10 mouse cellular contexts compared by ENCODE assay signal in genomic region chr10:117860958-117861357, GRCm38 (mm10). TPM values are rescaled to one million over a fixed set of nuclear protein-coding genes. Genes with fewer than 3 reads are reported as not detected.
DNase-seq lines count a peak whose midpoint lies in the region; ATAC-seq and TF ChIP-seq lines count a peak whose summit lies in the region.
"Had no signal": no experiment of that assay in that cellular context is flagged by ENCODE, and none has a peak within 500 bp of the region (broad histone marks: within the 10 kb centered on the region; RNA-seq: fewer than 3 reads in every experiment).

No protein-coding gene starts in this region.

- no peaks in the 10 kb centered on the region for H3K4me1 ChIP-seq in kidney, adult 2 months (ENCODE audit: control insufficient read depth, insufficient read depth, low read length)
- no peaks in the 10 kb centered on the region for H3K4me1 ChIP-seq in kidney, embryonic 16.5 days (ENCODE audit: insufficient read depth, low read length)
- peaks cover 43% of the 10 kb centered on the region for H3K4me1 ChIP-seq in thymus, adult 2 months (replicated peaks; ENCODE audit: control insufficient read depth, insufficient read depth, low read length)
- no peaks in the 10 kb centered on the region for H3K4me1 ChIP-seq in hindbrain, postnatal 0 days (ENCODE audit: insufficient read depth, low read length)
- H3K4me1 ChIP-seq in midbrain, embryonic 13.5 days (replicated peaks), result 0 out of 2 replicates have a peak, but pooled peaks cover 1% of the 10 kb centered on the region

- no peak for TF ChIP-seq POLR2A in kidney, adult 2 months (IDR thresholded peaks at IDR 0.05; ENCODE audit: low read depth, low read length)
- TF ChIP-seq POLR2A in thymus, adult 2 months (IDR thresholded peaks at IDR 0.05; ENCODE audit: control insufficient read depth, extremely low read depth, insufficient read depth, low read length, poor library complexity), result 0 out of 2 replicates have a peak, but pooled peaks have one; percentile 35

- no peaks in the 10 kb centered on the region for H3K36me3 ChIP-seq in kidney, adult 2 months (ENCODE audit: control insufficient read depth, insufficient read depth, low read length)
- H3K36me3 ChIP-seq in kidney, embryonic 16.5 days (ENCODE audit: insufficient read depth, low read length), result no peaks in the 10 kb centered on the region
- no peaks in the 10 kb centered on the region for H3K36me3 ChIP-seq in macrophage (ENCODE audit: inconsistent target)
- no peaks in the 10 kb centered on the region for H3K36me3 ChIP-seq in thymus, adult 2 months (ENCODE audit: control insufficient read depth, insufficient read depth, low read length)
- no peaks in the 10 kb centered on the region for H3K36me3 ChIP-seq in hindbrain, postnatal 0 days (ENCODE audit: insufficient read depth, low read length)
- H3K36me3 ChIP-seq in midbrain, embryonic 13.5 days, result no peaks in the 10 kb centered on the region

- peak; percentile 25 for DNase-seq in kidney, adult 2 months
- DNase-seq in induced T-regulatory cell, adult 2 months (ENCODE audit: low read depth), result peak; percentile 90
- DNase-seq in thymus, adult 2 months, result peak; percentile 72
- no peak for DNase-seq in right cerebral cortex, adult 18-20 months
- DNase-seq in hindbrain, postnatal 0 days (ENCODE audit: low spot score), result no peak
- DNase-seq: cerebellum, postnatal 14 days had no signal

- H3K27ac ChIP-seq in kidney, adult 2 months (ENCODE audit: insufficient read depth, low read depth, low read length), result no peak overlapping the region
- no peak overlapping the region for H3K27ac ChIP-seq in kidney, embryonic 16.5 days (ENCODE audit: low read length)
- peak overlapping the region; percentile 79 for H3K27ac ChIP-seq in macrophage
- H3K27ac ChIP-seq in thymus, adult 2 months (ENCODE audit: control insufficient read depth, insufficient read depth, low read length), result peak overlapping the region; percentile 42
- H3K27ac ChIP-seq in hindbrain, postnatal 0 days, result no peak overlapping the region
- H3K27ac ChIP-seq in midbrain, embryonic 13.5 days, result no peak overlapping the region
- H3K27ac ChIP-seq: heart, adult 2 months had no signal

- H3K79me2 ChIP-seq in macrophage (ENCODE audit: inconsistent target), result no peaks in the 10 kb centered on the region

- H3K4me2 ChIP-seq in kidney, embryonic 16.5 days (replicated peaks; ENCODE audit: low read depth, low read length), result no peak overlapping the region
- H3K4me2 ChIP-seq in hindbrain, postnatal 0 days (ENCODE audit: low read depth, low read length), result no peak overlapping the region
- H3K4me2 ChIP-seq in midbrain, embryonic 13.5 days (replicated peaks), result no peak overlapping the region

- H3K9ac ChIP-seq in kidney, embryonic 16.5 days (replicated peaks; ENCODE audit: low read length), result no peak overlapping the region
- no peak overlapping the region for H3K9ac ChIP-seq in hindbrain, postnatal 0 days (replicated peaks; ENCODE audit: low read length)
- H3K9ac ChIP-seq in midbrain, embryonic 13.5 days (replicated peaks), result no peak overlapping the region

- no peak overlapping the region for H3K4me3 ChIP-seq in kidney, adult 2 months (ENCODE audit: insufficient read depth, low read depth, low read length)
- H3K4me3 ChIP-seq in kidney, embryonic 16.5 days (ENCODE audit: low read length), result no peak overlapping the region
- H3K4me3 ChIP-seq in macrophage (ENCODE audit: inconsistent target), result no peak overlapping the region
- H3K4me3 ChIP-seq in thymus, adult 2 months (ENCODE audit: control insufficient read depth, insufficient read depth, low read length), result peak overlapping the region; percentile 55
- H3K4me3 ChIP-seq in hindbrain, postnatal 0 days (ENCODE audit: low read length), result no peak overlapping the region
- H3K4me3 ChIP-seq in midbrain, embryonic 13.5 days (replicated peaks), result no peak overlapping the region
- H3K4me3 ChIP-seq: heart, adult 2 months had no signal

- H3K27me3 ChIP-seq in kidney, adult 2 months (replicated peaks; ENCODE audit: control insufficient read depth, insufficient read depth, low read length), result no peaks in the 10 kb centered on the region
- H3K27me3 ChIP-seq in kidney, embryonic 16.5 days (ENCODE audit: insufficient read depth, low read length), result no peaks in the 10 kb centered on the region
- no peaks in the 10 kb centered on the region for H3K27me3 ChIP-seq in thymus, adult 2 months (ENCODE audit: control insufficient read depth, insufficient read depth, low read length)
- no peaks in the 10 kb centered on the region for H3K27me3 ChIP-seq in hindbrain, postnatal 0 days (ENCODE audit: insufficient read depth, low read length)
- H3K27me3 ChIP-seq in midbrain, embryonic 13.5 days, result no peaks in the 10 kb centered on the region

- no peaks in the 10 kb centered on the region for H3K9me3 ChIP-seq in kidney, embryonic 16.5 days (ENCODE audit: low read length)
- H3K9me3 ChIP-seq in hindbrain, postnatal 0 days (ENCODE audit: low read length), result no peaks in the 10 kb centered on the region
- no peaks in the 10 kb centered on the region for H3K9me3 ChIP-seq in midbrain, embryonic 13.5 days

- no peak for ATAC-seq in kidney, embryonic 16.5 days (ENCODE audit: low FRiP score, low TSS enrichment)
- ATAC-seq in hindbrain, postnatal 0 days, result no peak
- ATAC-seq in midbrain, embryonic 13.5 days, result no peak

- WGBS in kidney, adult 2 months, result 75% methylated on average over 16 of the region's 16 CpGs
- 66% methylated on average over 16 of the region's 16 CpGs for WGBS in kidney, embryonic 16.5 days
- 6% methylated on average over 16 of the region's 16 CpGs for WGBS in macrophage (ENCODE audit: missing documents)
- WGBS in thymus, adult 2 months, result 14% methylated on average over 16 of the region's 16 CpGs
- 84% methylated on average over 16 of the region's 16 CpGs for WGBS in hindbrain, postnatal 0 days
- 82% methylated on average over 15 of the region's 16 CpGs for WGBS in midbrain, embryonic 13.5 days

- no peak for TF ChIP-seq CTCF in kidney, adult 2 months (conservative IDR thresholded peaks at IDR 0.05; ENCODE audit: insufficient read depth, insufficient read length, low read depth, low read length)
- no peak for TF ChIP-seq CTCF in thymus, adult 2 months (IDR thresholded peaks at IDR 0.05; ENCODE audit: borderline replicate concordance, control insufficient read depth, extremely low read depth, insufficient read depth, low read length, poor library complexity)
- TF ChIP-seq CTCF in hindbrain, postnatal 0 days (IDR thresholded peaks at IDR 0.05; ENCODE audit: low read depth), result no peak

RNA-seq across cellular contexts. Expression of gene Rap1b, which starts 15.1 kb away (rescaled TPM):
- polyA plus RNA-seq in kidney, adult 2 months (2012; rRNA removed), result 23.2 and 38.2 TPM in 2 replicates
- 166 and 185 TPM in 2 replicates for polyA plus RNA-seq in kidney, embryonic 16.5 days (2015; fragmentation: Nextera tagmentation; extraction: Ambion mirVana)
- total RNA-seq in macrophage (2018; cell fraction: chromatin; rRNA removed), result 100 to 1,000 TPM in 25 of 26 experiments, 10 to 100 TPM in 1; 70.7 to 351 (median 212) TPM
- total RNA-seq in macrophage (2018; cell fraction: cytosol; rRNA removed), result 100 to 1,000 TPM; 377 to 760 (median 592) TPM
- total RNA-seq in macrophage (2018; cell fraction: nucleus; rRNA removed), result 100 to 1,000 TPM; 221 to 711 (median 424) TPM
- polyA plus RNA-seq in macrophage (2018), result 389 to 490 TPM (median 469 TPM) in 3 replicates
- polyA plus RNA-seq in thymus, adult 2 months (2012; rRNA removed), result 59.8 and 60.9 TPM in 2 replicates
- 46.9 and 57.5 TPM in 2 replicates for total RNA-seq in hindbrain, postnatal 0 days (2014; rRNA removed)
- polyA plus RNA-seq in hindbrain, postnatal 0 days (2015; fragmentation: Nextera tagmentation; extraction: Ambion mirVana), result 142 and 143 TPM in 2 replicates
- 140 and 146 TPM in 2 replicates for polyA plus RNA-seq in midbrain, embryonic 13.5 days (2015; fragmentation: Nextera tagmentation; extraction: Ambion mirVana)

Comparison
In these comparisons a context has a peak if more than half of its experiments do, and no peak if none do; other contexts are left out.
1. DNase-seq: peak in kidney, adult 2 months (single experiment), induced T-regulatory cell, adult 2 months (single experiment) and thymus, adult 2 months (single experiment); none in right cerebral cortex, adult 18-20 months (single experiment) and hindbrain, postnatal 0 days (single experiment).
2. H3K27ac ChIP-seq: peak in macrophage (single experiment) and thymus, adult 2 months (single experiment); none in kidney, adult 2 months (single experiment), kidney, embryonic 16.5 days (single experiment), hindbrain, postnatal 0 days (single experiment) and midbrain, embryonic 13.5 days (single experiment).